10 mouse cellular contexts compared by ENCODE assay signal in genomic region chr9:121947784-121948183, GRCm38 (mm10). TPM values are rescaled to one million over a fixed set of nuclear protein-coding genes. Genes with fewer than 3 reads are reported as not detected.
A peak's percentile ranks its signal among the peaks of the same experiment; 100 is the strongest.
DNase-seq lines count a peak whose midpoint lies in the region; ATAC-seq lines count a peak whose summit lies in the region.
"Had no signal": no experiment of that assay in that cellular context is flagged by ENCODE, and none has a peak within 500 bp of the region (broad histone marks: within the 10 kb centered on the region; RNA-seq: fewer than 3 reads in every experiment).

No protein-coding gene starts in this region.

- H3K9ac ChIP-seq in forebrain, embryonic 11.5 days (ENCODE audit: low read length): no peak overlapping the region
- H3K9ac ChIP-seq in forebrain, embryonic 12.5 days: no peak overlapping the region
- H3K9ac ChIP-seq: embryonic facial prominence, embryonic 15.5 days had no signal

- no peaks in the 10 kb centered on the region for H3K27me3 ChIP-seq in forebrain, embryonic 11.5 days (ENCODE audit: control insufficient read depth, insufficient read depth, low read length)
- H3K27me3 ChIP-seq in forebrain, embryonic 12.5 days: 0 out of 2 replicates have a peak, but pooled peaks cover 4% of the 10 kb centered on the region
- H3K27me3 ChIP-seq: embryonic facial prominence, embryonic 15.5 days had no signal

- H3K4me3 ChIP-seq in forebrain, embryonic 11.5 days (ENCODE audit: low read depth, low read length): no peak overlapping the region
- H3K4me3 ChIP-seq in forebrain, embryonic 12.5 days (replicated peaks): no peak overlapping the region
- H3K4me3 ChIP-seq: embryonic facial prominence, embryonic 15.5 days had no signal

- ATAC-seq in forebrain, embryonic 11.5 days (replicated peaks; ENCODE audit: low FRiP score): no peak
- ATAC-seq in forebrain, embryonic 12.5 days (ENCODE audit: low FRiP score): no peak

- peak; percentile 62 for DNase-seq in forebrain, embryonic 11.5 days (ENCODE audit: low spot score)
- DNase-seq in urinary bladder, postnatal 14 days (ENCODE audit: low spot score): peak; percentile 71
- DNase-seq in urinary bladder, adult 2 months (ENCODE audit: low spot score): no peak
- peak; percentile 76 to 82 for DNase-seq in frontal cortex, postnatal 36 days (ENCODE audit: low spot score in 2 of 2)
- DNase-seq in layer of hippocampus, postnatal 10 days (ENCODE audit: low spot score in 2 of 2): peak; percentile 84 to 86
- DNase-seq in lung, postnatal 4 days: peak; percentile 54 to 71
- DNase-seq in thymus, postnatal 4 days: peak; percentile 50

- no peak overlapping the region for H3K4me2 ChIP-seq in forebrain, embryonic 11.5 days (ENCODE audit: low read depth, low read length, severe bottlenecking)
- no peak overlapping the region for H3K4me2 ChIP-seq in forebrain, embryonic 12.5 days
- H3K4me2 ChIP-seq: embryonic facial prominence, embryonic 15.5 days had no signal

- peaks cover 1% of the 10 kb centered on the region; the same call in 1 of the 2 replicates for H3K4me1 ChIP-seq in forebrain, embryonic 11.5 days (replicated peaks; ENCODE audit: control insufficient read depth, insufficient read depth, low read length)
- H3K4me1 ChIP-seq in forebrain, embryonic 12.5 days: peaks cover 11% of the 10 kb centered on the region

- no peaks in the 10 kb centered on the region for H3K36me3 ChIP-seq in forebrain, embryonic 11.5 days (ENCODE audit: control insufficient read depth, insufficient read depth, low read length)
- no peaks in the 10 kb centered on the region for H3K36me3 ChIP-seq in forebrain, embryonic 12.5 days (replicated peaks)
- H3K36me3 ChIP-seq: embryonic facial prominence, embryonic 15.5 days had no signal

- H3K27ac ChIP-seq in forebrain, embryonic 11.5 days (ENCODE audit: low read depth, low read length): no peak overlapping the region
- no peak overlapping the region for H3K27ac ChIP-seq in forebrain, embryonic 12.5 days
- H3K27ac ChIP-seq: embryonic facial prominence, embryonic 15.5 days; macrophage had no signal

- no peaks in the 10 kb centered on the region for H3K9me3 ChIP-seq in forebrain, embryonic 11.5 days (ENCODE audit: control insufficient read depth, low read length)
- H3K9me3 ChIP-seq in forebrain, embryonic 12.5 days: no peaks in the 10 kb centered on the region
- H3K9me3 ChIP-seq: embryonic facial prominence, embryonic 15.5 days had no signal

- WGBS in forebrain, embryonic 11.5 days: 17% methylated on average over 4 of the region's 4 CpGs
- 17% methylated on average over 4 of the region's 4 CpGs for WGBS in forebrain, embryonic 12.5 days

RNA-seq across cellular contexts. Expression of gene Fam198a, which starts 3.0 kb away (rescaled TPM):
- polyA plus RNA-seq in forebrain, embryonic 11.5 days (2014; fragmentation: Nextera tagmentation; extraction: Ambion mirVana): 0.31 and 0.40 TPM in 2 replicates
- 1.2 and 1.3 TPM in 2 replicates for polyA plus RNA-seq in forebrain, embryonic 12.5 days (2016; fragmentation: Nextera tagmentation; extraction: Ambion mirVana)
- 6.7 and 7.3 TPM in 2 replicates for polyA plus RNA-seq in urinary bladder, adult 2 months (2012; rRNA removed)
- 1 to 10 TPM; 3.1 to 4.2 TPM for total RNA-seq in layer of hippocampus, postnatal 10 days (2021)
- polyA plus RNA-seq: macrophage had no signal

RNA-seq across cellular contexts. Expression of gene Cyp8b1, which starts 31.7 kb away (rescaled TPM):
- not detected in 2 replicates for polyA plus RNA-seq in forebrain, embryonic 11.5 days (2014; fragmentation: Nextera tagmentation; extraction: Ambion mirVana)
- polyA plus RNA-seq in forebrain, embryonic 12.5 days (2016; fragmentation: Nextera tagmentation; extraction: Ambion mirVana): not detected in 2 replicates
- polyA plus RNA-seq in urinary bladder, adult 2 months (2012; rRNA removed): 0.13 and 0.14 TPM in 2 replicates
- total RNA-seq in layer of hippocampus, postnatal 10 days (2021): not detected
- polyA plus RNA-seq: embryonic facial prominence, embryonic 15.5 days; macrophage had no signal

RNA-seq across cellular contexts. Expression of gene Pomgnt2, which starts 49.1 kb away (rescaled TPM):
- polyA plus RNA-seq in forebrain, embryonic 11.5 days (2014; fragmentation: Nextera tagmentation; extraction: Ambion mirVana): 12.9 and 14.6 TPM in 2 replicates
- polyA plus RNA-seq in forebrain, embryonic 12.5 days (2016; fragmentation: Nextera tagmentation; extraction: Ambion mirVana): 14.0 and 15.2 TPM in 2 replicates
- polyA plus RNA-seq in urinary bladder, adult 2 months (2012; rRNA removed): 15.7 and 16.7 TPM in 2 replicates
- 10 to 100 TPM; 41.6 to 42.9 TPM for total RNA-seq in layer of hippocampus, postnatal 10 days (2021)

RNA-seq across cellular contexts. Expression of gene Ackr2, which starts 49.6 kb away (rescaled TPM):
- 0.97 and 1.4 TPM in 2 replicates for polyA plus RNA-seq in forebrain, embryonic 11.5 days (2014; fragmentation: Nextera tagmentation; extraction: Ambion mirVana)
- polyA plus RNA-seq in forebrain, embryonic 12.5 days (2016; fragmentation: Nextera tagmentation; extraction: Ambion mirVana): 0.89 and 1.2 TPM in 2 replicates
- polyA plus RNA-seq in urinary bladder, adult 2 months (2012; rRNA removed): 5.0 and 8.7 TPM in 2 replicates
- 1 to 10 TPM; 2.4 to 4.1 TPM for total RNA-seq in layer of hippocampus, postnatal 10 days (2021)
- polyA plus RNA-seq: macrophage had no signal
